Mouse (Mus musculus) lung, postnatal 25 days (tissue): Measurements from ENCODE around the gene Dhrs1.

Experiments
- DNase-seq: peaks from one replicate; pipeline ENCODE4 v3.0.0; 2022; ENCODE audit warnings: low spot score

The Dhrs1 gene

DNA sequence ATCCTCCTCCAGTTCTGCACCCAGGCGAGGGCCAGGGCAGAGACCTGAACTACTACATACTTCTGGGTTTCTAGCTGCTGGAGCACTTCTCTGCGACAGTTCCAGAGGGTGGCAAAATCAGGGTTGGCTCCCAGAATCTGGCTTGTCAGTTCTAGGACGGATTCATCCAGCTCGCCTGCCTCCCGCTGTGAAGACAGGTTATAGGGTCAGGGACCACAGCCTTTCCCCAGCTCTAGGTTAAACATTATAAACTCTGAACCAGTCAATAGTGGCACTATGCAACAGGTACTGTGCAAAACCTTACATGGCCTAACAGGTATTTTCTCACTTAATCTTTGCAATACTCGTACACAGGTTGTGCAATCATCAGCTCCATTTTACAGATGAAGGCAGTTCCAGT lies 24.4 kb downstream of the Dhrs1 start:
- no peak for DNase-seq

DNA sequence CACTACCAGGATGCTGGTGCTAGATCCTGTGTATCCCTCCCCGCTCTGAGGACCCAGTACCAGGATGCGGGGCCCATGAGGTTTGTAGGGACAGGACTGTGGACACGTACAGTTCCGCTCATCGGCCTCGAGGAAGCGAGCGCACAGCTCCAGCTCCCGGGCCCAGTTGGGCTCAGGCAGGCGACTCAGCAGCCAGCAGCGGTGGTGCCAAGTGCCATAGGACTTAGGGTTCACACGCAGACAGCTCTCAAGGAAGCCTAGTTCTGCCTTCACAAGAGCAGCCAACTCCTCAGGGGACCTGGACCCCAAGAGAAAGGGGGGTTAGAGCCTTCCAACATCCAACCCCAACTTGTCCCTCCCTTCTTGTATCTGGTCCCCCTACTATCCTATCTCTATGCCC lies 24.8 kb downstream of the Dhrs1 start:
- no peak for DNase-seq

DNA sequence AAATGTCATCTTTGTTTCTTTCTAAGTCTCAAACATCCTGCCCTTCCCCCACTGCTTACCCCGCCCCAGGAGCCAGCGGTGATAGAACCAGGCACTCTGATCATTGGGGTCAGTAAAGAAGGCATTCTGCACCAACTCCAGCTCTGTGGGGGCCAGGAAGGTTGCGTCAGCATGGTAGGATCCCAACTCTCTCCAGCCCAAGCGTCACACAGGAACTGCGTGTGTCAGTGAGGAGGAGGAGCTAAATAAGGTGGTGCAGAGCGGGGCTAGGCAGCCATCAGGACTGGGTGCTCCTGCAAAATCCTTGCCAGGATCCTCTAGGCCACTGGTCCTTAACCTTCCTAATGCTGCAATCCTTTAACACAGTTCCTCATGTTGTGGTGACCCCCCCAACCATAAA lies 25.8 kb downstream of the Dhrs1 start:
- DNase-seq = no peak

DNA sequence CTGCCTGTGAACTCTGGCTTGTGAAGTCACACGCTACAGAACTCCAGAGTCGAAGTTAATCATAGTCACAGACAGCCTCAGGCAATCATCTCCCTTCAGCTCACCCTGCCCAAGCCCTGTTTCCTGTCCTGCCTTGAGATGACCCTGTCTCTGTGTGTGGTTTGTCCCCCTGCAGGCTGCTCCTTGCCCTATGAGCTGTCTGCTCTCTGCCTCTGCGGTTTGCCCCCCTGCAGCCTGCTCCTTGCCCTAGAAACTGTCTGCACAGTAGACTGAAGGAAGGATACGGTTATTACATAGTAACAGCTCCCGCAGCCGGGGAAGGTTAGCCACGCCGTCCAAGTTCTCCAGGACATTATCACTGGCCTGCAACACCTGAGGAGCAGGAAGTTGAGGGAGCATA lies 28.6 kb downstream of the Dhrs1 start:
- DNase-seq = no peak

DNA sequence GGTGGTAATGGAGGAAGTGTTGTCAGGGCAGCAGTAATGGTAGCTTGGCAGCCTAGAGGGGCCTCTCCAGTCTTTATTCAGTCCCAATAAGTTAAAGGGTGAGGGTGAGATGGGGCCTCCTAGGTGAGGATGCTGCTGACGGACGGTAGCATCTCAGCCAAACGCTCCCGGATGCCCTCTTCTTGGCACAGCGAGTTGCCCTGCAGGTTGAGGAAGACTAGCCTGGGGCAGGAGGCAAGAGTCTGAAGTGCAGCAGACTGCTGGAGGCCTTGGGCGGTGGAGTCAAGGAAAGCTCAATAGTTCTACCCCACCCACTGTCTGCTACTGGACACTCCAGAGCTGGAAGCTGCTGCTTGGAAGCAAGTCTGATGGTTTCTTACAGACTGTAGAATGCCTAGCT lies 29.2 kb downstream of the Dhrs1 start:
- DNase-seq = no peak

DNA sequence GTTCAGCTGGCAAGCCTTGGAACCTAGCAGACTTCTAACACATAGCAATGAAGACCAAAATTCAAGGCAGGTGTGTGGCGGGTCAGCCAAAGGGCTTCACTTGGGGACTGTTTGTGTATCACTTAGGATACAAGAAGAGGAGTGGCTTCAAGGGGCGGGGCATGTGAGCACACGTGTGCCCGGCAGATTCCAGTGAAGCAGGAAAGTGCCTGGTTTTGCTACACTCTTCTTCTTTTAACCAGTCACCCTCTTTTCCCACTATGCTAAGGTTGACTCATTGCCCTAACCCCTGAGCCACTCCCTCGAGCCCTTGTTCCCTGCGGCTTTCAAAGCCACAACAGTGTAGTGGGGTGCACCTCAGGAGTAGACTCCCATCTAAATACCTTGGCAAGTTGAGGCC lies 30.6 kb downstream of the Dhrs1 start:
- DNase-seq = peak; percentile 69

DNA sequence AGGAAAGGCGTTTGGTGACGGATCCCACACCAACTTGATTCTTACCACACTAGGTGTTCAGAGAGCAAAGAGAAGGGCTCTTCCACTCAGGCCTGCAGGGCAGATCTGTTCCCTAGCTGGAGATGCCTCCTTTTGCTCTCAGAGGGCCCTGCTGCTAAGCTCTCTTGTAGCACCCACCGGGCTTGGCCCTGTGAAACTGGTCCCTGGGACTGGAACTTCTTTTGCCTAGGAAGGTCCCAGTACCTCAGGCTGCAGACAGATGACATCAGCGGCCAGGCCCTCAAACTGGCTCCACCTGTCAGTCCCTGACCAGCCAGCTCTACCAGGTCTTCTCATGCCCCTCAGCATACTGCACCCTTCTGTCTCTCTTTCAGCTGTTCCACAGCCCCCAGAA lies 31.8 kb downstream of the Dhrs1 start, which contains the start of gene Tgm1:
Gene Tgm1 (minus strand): TSS at position 198 of the 394 bp plus-strand sequence.
- DNase-seq = no peak

DNA sequence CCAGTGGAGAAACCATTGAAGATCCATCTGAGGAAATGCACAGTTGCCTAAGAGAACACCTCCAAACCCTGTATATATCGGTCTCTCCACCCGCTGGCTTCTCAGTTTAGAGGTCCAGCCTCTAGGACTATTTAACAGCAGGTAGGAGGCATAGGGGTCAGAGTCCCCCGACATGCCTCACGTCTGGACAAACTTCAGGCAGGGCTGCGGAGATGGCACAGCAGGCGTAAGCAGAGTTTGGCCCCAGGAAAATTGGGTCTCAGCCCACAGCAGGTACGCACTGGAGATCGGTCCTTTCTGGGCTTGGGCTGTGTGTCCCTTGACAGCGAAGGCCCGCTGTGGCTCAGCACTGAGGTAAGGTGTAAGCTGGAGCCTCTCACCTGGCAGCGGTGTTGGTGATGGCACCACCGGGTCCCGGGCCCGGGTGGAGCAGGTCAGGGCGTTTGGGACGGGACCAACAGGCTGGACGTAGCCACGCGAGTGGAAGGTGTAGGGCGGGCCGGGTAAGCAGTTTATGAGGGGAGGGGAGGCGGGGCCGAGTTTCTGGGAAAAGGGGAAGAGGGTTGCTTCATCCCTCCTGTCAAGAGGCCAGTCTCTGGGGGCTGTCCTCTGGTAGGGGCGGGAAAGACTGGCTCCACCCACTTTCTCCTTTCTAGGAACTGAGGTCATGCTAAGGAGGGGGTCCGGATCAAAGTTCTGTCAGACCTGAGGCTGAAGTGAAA lies 32.3 kb downstream of the Dhrs1 start:
- peak; percentile 71 for DNase-seq

DNA sequence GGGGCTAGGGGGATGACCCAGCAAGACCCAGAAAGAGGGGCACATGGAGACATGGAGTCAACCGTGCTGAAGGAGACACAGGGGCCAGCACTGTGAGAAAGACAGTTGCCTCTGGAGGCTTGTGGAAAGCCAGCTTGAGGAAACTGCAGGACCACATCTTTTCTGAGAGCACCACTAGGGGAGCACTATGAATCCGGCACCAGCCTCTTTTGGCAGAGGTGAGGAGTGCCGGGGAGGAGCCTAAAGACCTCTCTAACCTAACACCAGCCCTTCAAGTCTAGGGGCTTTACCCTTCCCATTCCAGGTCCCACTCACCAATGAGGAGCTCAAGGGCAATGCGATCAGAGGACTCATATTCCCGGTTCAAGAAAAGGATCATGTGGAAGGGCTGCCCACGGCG lies 33.7 kb downstream of the Dhrs1 start:
- no peak for DNase-seq

DNA sequence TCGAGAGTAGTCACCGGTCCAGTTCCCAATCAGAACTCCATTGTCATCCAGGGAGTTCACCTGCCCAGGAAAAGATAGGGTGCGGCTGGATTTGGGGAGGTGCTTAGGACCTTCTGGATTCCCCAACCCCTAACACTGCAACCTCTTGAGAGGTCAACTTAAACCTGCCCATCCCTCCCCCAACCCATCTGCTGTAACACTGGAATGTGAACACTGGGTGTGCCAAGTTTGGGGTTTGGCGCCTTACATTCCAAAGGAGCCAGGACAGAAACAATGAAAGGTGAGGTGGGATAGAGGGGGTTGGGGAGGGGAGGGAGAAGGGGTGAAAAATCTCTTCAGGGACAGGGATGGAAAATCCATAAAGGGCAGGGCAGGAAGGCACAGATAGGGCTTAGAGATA lies 36.0 kb downstream of the Dhrs1 start:
- no peak for DNase-seq

DNA sequence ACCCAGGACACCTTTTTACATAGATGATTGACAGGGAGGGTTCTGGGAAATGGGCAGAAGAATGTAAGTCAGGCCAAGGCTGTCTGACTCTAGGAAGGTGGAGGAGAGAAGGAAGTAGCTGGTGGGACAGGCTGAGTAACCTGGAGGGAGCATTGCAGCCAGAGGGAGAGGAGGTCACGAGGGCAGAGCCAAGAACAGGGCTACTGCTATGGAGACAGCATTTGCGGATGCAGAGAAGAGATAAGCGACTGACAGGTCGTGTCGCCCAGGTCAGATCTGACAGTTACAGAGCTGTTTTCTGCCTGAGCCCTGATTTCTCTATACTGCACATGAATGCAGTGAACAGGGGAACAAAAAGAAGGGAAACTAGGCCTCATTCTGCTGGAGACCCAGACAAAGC lies 38.1 kb downstream of the Dhrs1 start:
- no peak for DNase-seq

DNA sequence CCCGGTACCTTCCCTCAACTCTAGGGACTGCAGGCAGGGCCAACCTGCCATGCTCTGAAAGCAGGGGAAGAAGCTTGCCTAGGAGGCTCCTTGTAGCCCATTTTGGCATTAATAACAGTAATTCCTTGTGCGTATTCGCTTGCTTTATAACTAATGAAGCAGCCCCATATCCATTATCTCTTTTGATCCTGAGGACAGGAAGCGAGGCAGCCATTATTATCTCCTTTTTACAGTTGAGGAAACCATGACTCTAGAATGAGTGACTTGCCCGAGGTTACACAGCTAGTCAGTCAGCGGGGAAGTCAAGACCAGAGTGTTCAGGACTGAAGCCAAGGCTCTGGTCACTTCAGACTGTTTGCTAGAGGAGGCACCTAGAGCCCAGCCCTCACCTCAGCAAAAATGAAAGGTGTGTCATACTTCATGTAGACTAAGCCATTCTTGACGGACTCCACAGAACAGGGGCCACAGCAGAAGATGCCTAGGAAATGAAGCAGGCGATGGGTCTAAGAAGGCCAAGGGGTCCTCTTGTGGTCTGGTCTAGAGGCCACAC lies 39.4 kb downstream of the Dhrs1 start:
- peak; percentile 39 for DNase-seq

DNA sequence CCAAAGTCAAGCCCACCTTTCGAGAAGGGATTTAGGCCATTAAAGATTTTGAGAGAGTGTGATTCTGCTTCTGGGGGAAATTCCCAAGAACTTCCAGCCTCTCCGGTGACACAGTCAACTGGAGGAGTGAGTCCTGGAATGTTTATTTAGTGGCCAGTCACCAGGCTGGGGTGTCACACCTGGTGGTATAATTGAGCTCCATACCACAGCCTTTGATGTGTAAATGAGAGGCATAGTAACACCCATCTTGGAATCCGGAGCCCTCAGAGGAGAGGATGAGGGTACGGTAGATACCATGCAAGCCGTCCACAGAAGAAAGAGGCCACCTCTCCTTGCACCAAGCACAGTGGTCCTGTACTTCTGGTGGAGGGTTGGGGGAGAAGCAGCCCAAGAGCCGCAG lies 42.7 kb downstream of the Dhrs1 start:
- DNase-seq = no peak

DNA sequence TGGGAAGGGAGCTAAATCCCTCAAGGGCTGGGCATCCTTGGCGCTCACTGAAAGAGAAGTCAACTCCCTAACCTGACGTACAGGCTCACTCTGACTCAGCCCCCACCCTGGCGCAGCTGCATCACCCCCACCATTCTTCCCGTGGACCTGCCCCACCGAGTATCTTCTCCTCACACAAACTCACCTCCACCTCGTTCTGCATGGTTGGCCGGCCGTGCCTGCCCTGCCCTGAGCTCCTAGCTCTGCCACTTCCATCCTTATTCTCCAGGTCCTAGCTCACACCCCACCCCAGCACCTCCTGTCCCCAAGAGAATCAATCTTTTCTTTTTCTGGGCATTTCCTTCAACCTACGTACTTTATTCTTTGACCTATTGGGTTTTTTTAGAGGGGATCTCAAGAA lies 44.4 kb downstream of the Dhrs1 start:
- DNase-seq = no peak

DNA sequence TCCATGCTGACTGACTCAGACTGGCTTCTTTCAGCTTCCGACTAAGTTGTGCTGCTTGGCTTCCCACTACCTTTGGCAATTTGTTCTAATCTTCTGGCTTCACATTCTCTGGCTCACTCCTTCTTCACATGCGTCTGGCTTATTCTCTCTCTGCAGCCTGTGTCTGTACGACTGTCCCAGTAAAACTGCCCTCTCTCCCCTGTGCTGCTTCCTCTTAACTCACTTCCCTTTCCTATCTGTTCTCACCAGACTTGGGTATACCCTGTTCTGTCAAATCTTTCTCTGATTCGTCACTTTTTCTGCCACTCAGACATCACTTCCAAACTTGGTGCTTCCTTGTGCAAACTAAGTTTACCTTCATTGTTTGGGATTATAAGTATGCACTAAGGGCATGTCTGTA lies 48.3 kb downstream of the Dhrs1 start:
- no peak for DNase-seq

DNA sequence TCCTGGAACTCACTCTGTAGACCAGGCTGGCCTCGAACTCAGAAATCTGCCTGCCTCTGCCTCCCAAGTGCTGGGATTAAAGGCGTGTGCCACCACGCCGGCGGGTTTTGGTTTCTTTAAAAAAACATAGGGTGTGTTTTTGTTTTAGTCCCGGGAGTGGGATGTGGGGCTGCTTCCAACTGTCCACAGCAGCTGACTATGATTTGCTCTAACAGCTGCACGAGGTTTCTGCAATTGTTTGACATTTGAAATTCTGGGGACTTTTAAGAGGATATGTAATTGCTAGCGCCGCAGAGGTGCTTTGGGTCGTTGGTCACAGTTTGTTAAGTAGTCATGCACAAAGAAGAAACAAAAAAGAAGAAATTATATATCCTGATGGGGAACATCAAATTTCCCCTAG lies 56.1 kb downstream of the Dhrs1 start:
- no peak for DNase-seq
